Mouse (Mus musculus) ES-E14 (cell line): Measurements from ENCODE around the gene Dlg4.

Experiments used
- CHD2 ChIP-seq: IDR thresholded peaks from 2 replicates; pipeline ENCODE4 v1.6.1; 2014; ENCODE audit warnings: mild to moderate bottlenecking, low read depth, low read length, inconsistent platforms
- HCFC1 ChIP-seq: IDR thresholded peaks from 2 replicates; pipeline ENCODE4 v1.6.1; 2012; ENCODE audit warnings: low read length, inconsistent platforms, borderline replicate concordance; ENCODE audit not compliant: insufficient read depth
- MAFK ChIP-seq: IDR thresholded peaks from 2 replicates; pipeline ENCODE4 v1.6.1; 2014; ENCODE audit warnings: mild to moderate bottlenecking, low read depth, low read length, inconsistent platforms; ENCODE audit not compliant: insufficient read depth
- ZC3H11A ChIP-seq: IDR thresholded peaks from 2 replicates; pipeline ENCODE4 v1.6.1; 2012; ENCODE audit warnings: low read depth, mild to moderate bottlenecking, inconsistent platforms, low read length, borderline replicate concordance

DNA sequence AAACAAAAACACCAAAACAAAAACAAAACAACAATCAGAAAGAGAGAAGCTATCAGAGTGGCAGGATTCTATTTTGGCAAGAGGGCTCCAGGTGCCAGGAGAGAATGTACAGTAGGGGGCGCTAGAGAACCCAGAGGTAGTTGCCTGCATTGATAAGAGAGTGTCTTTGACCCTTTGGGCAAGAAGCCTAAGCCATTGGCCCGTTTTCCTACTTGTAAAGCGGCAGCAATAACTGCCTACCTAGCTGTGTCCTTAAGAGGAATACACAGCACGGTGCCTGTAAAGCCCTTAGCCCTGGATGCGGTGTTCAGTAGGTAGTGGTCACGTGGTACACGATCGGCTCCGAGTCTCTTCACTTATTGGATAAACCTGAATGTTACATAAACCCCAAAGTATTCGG lies 33.1 kb downstream of the Dlg4 start:
- TF ChIP-seq MAFK = no peak
- TF ChIP-seq ZC3H11A = no peak
- TF ChIP-seq HCFC1 = no peak
- TF ChIP-seq CHD2 = no peak
